Mouse (Mus musculus) forebrain, embryonic 16.5 days (tissue): ENCODE measurements at regions not wholly inside any gene's neighbourhood (a gene's known extent, or its start where the extent isn't known, plus 50 kb on each side); places are given as distances from the start of the nearest gene placed in this dataset.

Experiments
- ATAC-seq: fragments of 200-750 bp; cut with Nextera tagmentation; 2 replicates; pipeline ENCODE4 v1.8.0; 2017; ENCODE audit warnings: mild to moderate bottlenecking, moderate library complexity
- H3K27ac ChIP-seq: fragments of 300-500 bp; sonication (generic); 2 replicates; pipeline ENCODE4 v1.5.1; 2014; ENCODE audit warnings: low read length, control low read depth
- H3K27me3 ChIP-seq: fragments of 300-500 bp; sonication (generic); replicated peaks from 2 replicates; pipeline ENCODE4 v1.6.1; 2014; ENCODE audit warnings: low read length; ENCODE audit not compliant: control insufficient read depth, insufficient read depth
- H3K36me3 ChIP-seq: fragments of 300-500 bp; sonication (generic); 2 replicates; pipeline ENCODE4 v1.6.1; 2014; ENCODE audit not compliant: control insufficient read depth, insufficient read depth
- H3K4me1 ChIP-seq: fragments of 300-500 bp; sonication (generic); replicated peaks from 2 replicates; pipeline ENCODE4 v1.6.1; 2014; ENCODE audit warnings: low read length; ENCODE audit not compliant: control insufficient read depth, insufficient read depth
- H3K4me2 ChIP-seq: fragments of 300-500 bp; sonication (generic); 2 replicates; pipeline ENCODE4 v1.6.1; 2014; ENCODE audit warnings: mild to moderate bottlenecking, low read length, control low read depth
- H3K4me3 ChIP-seq: fragments of 300-500 bp; sonication (generic); replicated peaks from 2 replicates; pipeline ENCODE4 v1.5.1; 2014; ENCODE audit warnings: mild to moderate bottlenecking, low read length, control low read depth
- H3K9ac ChIP-seq: fragments of 300-500 bp; sonication (generic); replicated peaks from 2 replicates; pipeline ENCODE4 v1.6.1; 2014; ENCODE audit warnings: low read depth, low read length, control low read depth
- H3K9me3 ChIP-seq: fragments of 300-500 bp; sonication (generic); 2 replicates; pipeline ENCODE4 v1.6.1; 2016; ENCODE audit warnings: low read length; ENCODE audit not compliant: control insufficient read depth
- WGBS: fragments of 180-500 bp; shearing (Covaris S2); extraction: QIAGEN DNeasy Blood & Tissue Kit; methylation state at CpG from one replicate; pipeline ENCODE4 v1.1.7; 2014; 5-methylcytosine and 5-hydroxymethylcytosine counted together

- 85% methylated on average over 5 of the region's 5 CpGs for WGBS
- H3K4me2 ChIP-seq: no peak overlapping the region
- H3K9ac ChIP-seq: no peak overlapping the region
- no peak overlapping the region for H3K27ac ChIP-seq
- no peaks in the 10 kb centered on the region for H3K9me3 ChIP-seq
- H3K4me3 ChIP-seq: no peak overlapping the region
- H3K36me3 ChIP-seq: no peaks in the 10 kb centered on the region
- H3K27me3 ChIP-seq: no peaks in the 10 kb centered on the region
- ATAC-seq: no peak
- no peaks in the 10 kb centered on the region for H3K4me1 ChIP-seq
Measured at GRCm38 (mm10) chr4:9218380-9218779, 979.5 kb upstream of the Car8 start.

DNA sequence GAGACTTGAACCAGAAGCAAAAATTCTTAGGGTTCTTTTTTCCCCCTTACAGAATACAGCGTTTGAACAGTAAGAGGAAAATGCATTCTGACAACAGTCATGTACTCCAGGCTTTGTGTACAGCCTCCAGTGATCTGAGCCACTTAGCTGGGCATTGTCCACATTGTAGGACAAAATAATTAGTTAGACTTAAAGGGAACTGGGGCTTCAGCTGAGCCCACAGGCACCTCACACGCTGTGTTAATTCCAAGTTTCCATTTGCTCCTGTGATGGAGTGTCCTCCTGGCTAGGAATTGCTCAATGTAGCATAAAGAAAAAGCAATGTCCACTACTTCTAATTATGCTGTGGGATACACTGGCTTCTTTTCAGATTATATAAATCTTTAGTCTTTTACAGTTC is 969.8 kb upstream of the Car8 start:
- Histone ChIP-seq H3K9ac (no peak overlapping the region), H3K27me3 (no peaks in the 10 kb centered on the region), H3K36me3 (no peaks in the 10 kb centered on the region), H3K4me1 (no peaks in the 10 kb centered on the region), H3K4me2 (no peak overlapping the region), H3K4me3 (no peak overlapping the region), H3K27ac (no peak overlapping the region), H3K9me3 (no peaks in the 10 kb centered on the region)
- no peak for ATAC-seq
- 13% methylated on average over 2 of the region's 2 CpGs for WGBS

- Histone ChIP-seq H3K9me3 (no peaks in the 10 kb centered on the region), H3K4me3 (no peak overlapping the region), H3K27me3 (no peaks in the 10 kb centered on the region), H3K4me2 (no peak overlapping the region), H3K36me3 (no peaks in the 10 kb centered on the region), H3K4me1 (no peaks in the 10 kb centered on the region), H3K9ac (no peak overlapping the region), H3K27ac (no peak overlapping the region)
- 90% methylated on average over 2 of the region's 2 CpGs for WGBS
- no peak for ATAC-seq
Measured at GRCm38 (mm10) chr4:9200012-9200411, 961.2 kb upstream of the Car8 start.

- Histone ChIP-seq H3K4me3 (no peak overlapping the region), H3K27ac (no peak overlapping the region), H3K36me3 (no peaks in the 10 kb centered on the region), H3K9me3 (no peaks in the 10 kb centered on the region), H3K27me3 (no peaks in the 10 kb centered on the region), H3K4me1 (no peaks in the 10 kb centered on the region), H3K4me2 (no peak overlapping the region), H3K9ac (no peak overlapping the region)
- no peak for ATAC-seq
- 27% methylated on average over 4 of the region's 4 CpGs for WGBS
Measured at GRCm38 (mm10) chr4:9196435-9196834, 957.6 kb upstream of the Car8 start.

- no peaks in the 10 kb centered on the region for H3K27me3 ChIP-seq
- H3K9ac ChIP-seq: no peak overlapping the region
- no peak overlapping the region for H3K27ac ChIP-seq
- H3K36me3 ChIP-seq: no peaks in the 10 kb centered on the region
- no peaks in the 10 kb centered on the region for H3K4me1 ChIP-seq
- 43% methylated on average over 6 of the region's 6 CpGs for WGBS
- H3K4me3 ChIP-seq: no peak overlapping the region
- H3K4me2 ChIP-seq: no peak overlapping the region
- H3K9me3 ChIP-seq: no peaks in the 10 kb centered on the region
- ATAC-seq: no peak
Measured at GRCm38 (mm10) chr4:9193121-9193520, 954.3 kb upstream of the Car8 start.

DNA sequence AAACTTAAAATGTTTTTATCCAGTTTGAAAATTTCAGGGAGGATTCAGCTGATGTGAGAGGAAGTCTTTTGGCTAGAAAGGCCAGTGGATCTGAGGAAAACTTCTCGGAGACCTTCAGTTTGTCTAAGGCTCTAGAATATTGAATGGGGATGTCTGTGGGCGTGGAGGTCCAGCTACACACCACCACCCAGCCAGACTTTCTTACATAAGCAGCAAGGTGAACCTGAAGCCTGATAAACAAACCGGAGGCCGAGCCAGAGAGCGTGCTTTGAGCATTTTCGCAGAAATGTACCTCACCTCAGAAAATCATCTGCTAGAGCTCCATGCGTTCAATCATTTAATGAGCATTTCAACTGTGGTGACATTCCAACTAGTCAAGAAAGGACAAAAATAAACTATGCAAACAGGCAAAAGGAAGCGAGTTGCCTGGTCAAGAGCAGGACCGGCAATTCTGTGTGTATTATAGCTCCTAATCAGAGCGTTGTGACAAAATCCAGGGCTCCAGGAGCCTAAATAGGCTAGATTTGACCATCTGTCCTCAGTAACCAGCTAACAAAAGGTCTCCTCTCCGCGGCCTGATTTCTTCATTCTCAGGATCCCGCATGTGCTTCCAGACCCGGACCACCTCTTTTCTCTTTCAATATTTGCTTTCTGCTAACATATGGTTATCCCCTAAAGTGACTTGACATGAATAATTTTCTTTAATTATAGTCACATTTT is 946.5 kb upstream of the Car8 start:
- no peak for ATAC-seq
- H3K4me1 ChIP-seq: peaks cover 12% of the 10 kb centered on the region
- no peaks in the 10 kb centered on the region for H3K9me3 ChIP-seq
- WGBS: 42% methylated on average over 14 of the region's 14 CpGs
- H3K27ac ChIP-seq: no peak overlapping the region
- peak overlapping the region; percentile 49 for H3K4me2 ChIP-seq
- H3K36me3 ChIP-seq: no peaks in the 10 kb centered on the region
- H3K27me3 ChIP-seq: no peaks in the 10 kb centered on the region
- H3K4me3 ChIP-seq: no peak overlapping the region
- H3K9ac ChIP-seq: no peak overlapping the region

GRCm38 (mm10) chr4:9184451-9185121 is 945.7 kb upstream of the Car8 start:
- no peaks in the 10 kb centered on the region for H3K27me3 ChIP-seq
- peak; percentile 75 for ATAC-seq
- H3K36me3 ChIP-seq: no peaks in the 10 kb centered on the region
- H3K4me1 ChIP-seq: peaks cover 12% of the 10 kb centered on the region
- H3K4me2 ChIP-seq: peak overlapping the region; percentile 49
- H3K9ac ChIP-seq: peak overlapping the region; percentile 31; the same call in 1 of the 2 replicates
- peak overlapping the region; percentile 27 for H3K4me3 ChIP-seq
- no peaks in the 10 kb centered on the region for H3K9me3 ChIP-seq
- H3K27ac ChIP-seq: peak overlapping the region; percentile 3; the same call in 1 of the 2 replicates
- WGBS: under 1% methylated on average over 12 of the region's 12 CpGs

DNA sequence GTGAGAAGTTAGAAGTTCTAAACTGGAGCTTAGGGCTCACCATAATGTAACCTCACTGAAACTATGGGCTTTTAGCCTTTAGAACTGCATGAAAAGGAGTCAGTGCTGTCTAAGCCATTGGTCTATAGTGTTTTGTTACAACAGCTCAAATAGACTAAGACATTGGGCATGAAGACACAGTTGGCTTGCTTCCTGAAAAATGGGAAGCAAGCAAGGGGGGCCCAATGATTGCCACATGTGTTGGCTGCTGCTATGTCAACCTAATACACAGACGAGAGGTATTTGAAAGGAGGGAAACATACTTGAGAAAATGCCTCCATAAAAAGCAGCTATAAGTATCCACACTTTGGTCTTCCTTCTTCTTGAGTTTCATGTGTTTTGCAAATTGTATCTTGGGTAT is 935.5 kb upstream of the Car8 start:
- Histone ChIP-seq H3K4me3 (no peak overlapping the region), H3K4me2 (no peak overlapping the region), H3K9me3 (no peaks in the 10 kb centered on the region), H3K9ac (no peak overlapping the region), H3K4me1 (no peaks in the 10 kb centered on the region), H3K27ac (no peak overlapping the region), H3K36me3 (no peaks in the 10 kb centered on the region), H3K27me3 (no peaks in the 10 kb centered on the region)
- no peak for ATAC-seq
- WGBS: 70% methylated on average over 1 of the region's 1 CpGs

DNA sequence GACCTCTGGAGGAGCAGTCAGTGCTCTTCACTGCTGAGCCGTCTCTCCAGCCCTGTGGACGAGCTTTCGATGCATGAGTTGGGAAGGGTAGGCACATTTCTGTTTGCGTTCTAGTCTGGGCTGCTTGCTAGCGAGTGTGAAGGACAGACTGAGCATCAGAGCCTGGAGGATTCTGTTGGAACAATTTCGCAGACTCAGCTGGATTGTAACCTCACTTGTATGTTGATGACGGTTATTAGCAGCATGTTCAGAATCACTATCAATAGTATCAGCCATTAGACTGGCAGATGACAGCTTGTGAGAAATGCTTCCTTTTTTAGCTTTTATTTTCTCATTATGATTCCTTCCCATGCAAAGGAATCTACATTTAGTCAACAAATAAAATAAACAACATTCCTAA is 923.5 kb upstream of the Car8 start:
- Histone ChIP-seq H3K9me3 (no peaks in the 10 kb centered on the region), H3K36me3 (no peaks in the 10 kb centered on the region), H3K4me3 (no peak overlapping the region), H3K27ac (no peak overlapping the region), H3K4me1 (no peaks in the 10 kb centered on the region), H3K9ac (no peak overlapping the region), H3K27me3 (no peaks in the 10 kb centered on the region), H3K4me2 (no peak overlapping the region)
- 73% methylated on average over 7 of the region's 7 CpGs for WGBS
- ATAC-seq: peak; percentile 57; the same call in 1 of the 2 replicates
